Mouse (Mus musculus) common myeloid progenitor, adult 5-6 weeks (primary cell): ENCODE results near the gene Arhgef5. TPM values are rescaled to one million over a fixed set of nuclear protein-coding genes. Genes with fewer than 3 reads are reported as not detected.

Experiments
- ATAC-seq: replicated peaks from 2 replicates; pipeline ENCODE4 v1.8.0; 2016; ENCODE audit warnings: low read depth, mild to moderate bottlenecking, moderate TSS enrichment, inconsistent platforms; ENCODE audit not compliant: poor library complexity, severe bottlenecking
- total RNA-seq: library from RNA; stranded (forward); fragments of 200-1000, 187-1606 nt; gene quantifications from 2 replicates; pipeline ENCODE4 v1.2.3, GENCODE M21; 2017

Gene Arhgef5
- total RNA-seq, 1 experiment from 2014 or later, result 7.1 TPM

DNA sequence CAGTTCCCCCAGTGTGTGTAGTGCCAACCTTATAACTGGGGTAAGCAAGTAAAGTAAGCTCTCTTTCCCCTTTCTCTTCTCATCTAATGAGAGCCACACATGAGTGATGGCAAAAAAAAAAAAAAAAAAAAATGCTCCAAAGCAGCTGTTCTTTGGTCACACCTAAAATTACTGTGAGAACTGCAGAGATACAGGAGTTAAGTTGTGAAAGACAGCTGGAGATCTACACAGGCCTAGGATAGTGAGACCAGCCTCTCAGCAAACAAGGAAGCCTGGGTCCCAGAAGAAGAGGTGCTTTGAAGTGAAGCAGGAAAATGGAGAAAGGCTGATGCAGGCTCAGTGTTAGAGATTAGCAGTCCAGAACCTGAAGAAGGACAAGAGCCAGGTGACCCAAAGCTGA is 47.2 kb downstream of the Arhgef5 start:
- no peak for ATAC-seq

DNA sequence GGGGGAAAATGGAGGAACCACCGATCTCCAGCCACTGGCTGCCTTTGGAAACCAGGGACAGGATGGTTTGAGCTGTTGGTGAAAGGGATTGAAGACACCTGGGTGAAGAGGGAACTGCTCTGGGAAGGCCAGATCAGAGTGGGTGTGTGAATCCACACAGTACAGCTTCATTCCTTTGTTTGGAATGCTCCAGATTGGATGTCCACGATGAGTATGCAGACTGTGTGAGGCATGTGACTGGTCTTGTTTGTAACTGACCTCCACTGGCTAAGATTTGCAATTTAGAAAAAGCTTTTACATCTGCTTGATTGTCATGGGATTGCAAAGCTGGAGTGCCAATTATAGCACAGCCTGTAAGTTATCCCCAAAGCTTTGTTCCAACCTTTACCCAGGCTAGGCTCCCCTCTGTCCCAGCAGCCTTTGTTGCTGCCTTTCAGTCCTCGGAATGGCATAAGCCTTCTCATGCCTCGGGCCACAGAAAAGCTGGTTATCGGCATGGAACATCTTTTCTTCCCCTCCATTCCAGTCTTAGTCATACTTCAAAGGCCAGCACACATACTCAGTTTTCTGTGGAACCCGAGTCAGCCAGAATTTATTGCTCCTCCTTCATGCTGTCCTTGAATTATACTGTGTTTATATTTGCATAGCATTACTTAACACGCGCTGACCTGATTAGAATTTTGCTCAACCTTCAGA is 47.7 kb downstream of the Arhgef5 start:
- no peak for ATAC-seq

DNA sequence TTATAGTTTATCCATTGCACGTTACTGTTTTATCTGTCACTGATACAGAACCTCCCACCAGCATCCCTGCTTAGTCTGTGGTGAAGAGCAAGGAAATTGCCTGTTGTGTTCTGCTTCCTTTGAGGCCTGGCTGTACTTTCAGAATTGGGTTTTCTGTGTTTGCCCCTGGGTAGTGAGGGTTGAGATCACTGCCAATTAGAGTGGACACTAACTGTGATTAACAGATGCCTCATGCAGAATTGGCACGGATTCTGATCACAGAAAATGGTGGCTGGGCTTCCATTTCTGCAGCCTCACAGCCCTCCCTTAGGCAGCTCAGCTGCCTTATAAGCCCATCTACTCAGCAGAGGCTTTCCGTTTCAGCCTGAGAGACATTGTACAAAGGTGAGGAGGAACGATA is 68.1 kb downstream of the Arhgef5 start:
- ATAC-seq, result no peak

DNA sequence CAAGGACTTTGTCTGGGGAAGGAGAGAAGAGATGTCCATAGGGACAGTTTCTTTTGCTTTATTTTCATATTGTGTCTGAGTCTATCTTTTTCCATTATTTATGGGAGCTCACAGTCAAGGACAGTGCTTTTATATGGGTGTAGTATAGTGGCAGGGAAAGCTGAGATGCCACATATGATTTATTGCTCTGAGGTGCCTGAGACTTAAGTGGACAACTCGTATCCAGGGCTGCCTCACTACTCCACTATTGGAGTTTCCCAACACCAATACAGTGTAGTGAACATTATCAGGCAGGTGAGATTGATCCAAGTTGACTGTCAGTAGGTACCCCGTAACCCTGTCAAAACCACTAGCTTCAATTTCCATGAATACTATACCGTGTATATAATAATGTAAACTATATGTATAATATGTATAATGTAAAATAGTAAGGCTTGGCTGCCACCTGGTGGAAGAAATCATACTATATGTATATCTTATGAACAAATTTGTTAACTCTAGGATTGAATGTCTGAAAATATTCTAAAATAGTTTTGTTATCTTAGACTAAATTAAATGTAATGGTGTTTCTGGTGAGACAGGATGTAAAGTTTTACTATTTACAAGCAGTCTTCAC is 70.3 kb downstream of the Arhgef5 start:
- ATAC-seq, result peak; percentile 62

DNA sequence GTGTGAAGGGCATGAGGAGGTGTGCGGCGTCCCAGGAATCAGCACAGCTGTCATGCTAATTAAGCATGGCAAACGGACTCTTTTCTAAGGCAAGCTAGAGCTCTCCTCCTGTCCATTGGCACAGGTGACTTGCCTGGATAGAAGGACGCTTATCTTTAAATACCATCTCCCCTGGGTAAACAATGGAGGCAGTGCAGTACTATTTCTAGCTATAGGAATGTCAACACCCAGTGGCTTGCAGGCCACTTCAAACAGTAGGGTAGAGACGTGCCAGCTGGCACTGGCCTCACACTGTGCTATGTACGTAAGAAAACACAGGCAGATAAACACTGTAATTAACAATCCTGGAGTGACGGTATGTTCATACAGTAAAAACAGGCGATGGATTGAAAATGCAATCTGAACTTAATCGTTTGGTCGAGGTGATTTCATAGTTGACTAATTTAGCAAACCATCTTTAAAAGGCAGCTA is 72.1 kb downstream of the Arhgef5 start:
- ATAC-seq, result no peak

DNA sequence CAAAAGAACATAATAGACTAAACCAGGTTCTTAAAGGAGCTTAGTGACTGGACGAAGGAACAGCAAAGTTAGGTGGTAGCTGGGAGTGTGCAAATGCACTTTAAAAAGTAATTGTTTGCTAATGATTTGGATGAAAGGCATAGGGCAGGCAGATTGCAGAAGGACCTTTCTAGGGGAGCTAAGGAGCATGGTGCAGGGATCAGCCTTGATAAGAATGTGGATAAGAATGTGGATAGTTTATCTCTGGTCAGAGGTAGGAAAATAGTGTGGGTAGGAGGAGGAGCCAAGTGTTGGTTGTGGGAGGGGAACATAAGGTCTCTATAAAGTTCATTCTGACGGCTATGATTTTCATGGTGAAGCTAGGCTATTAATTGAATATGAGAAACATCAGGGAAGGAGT is 73.4 kb downstream of the Arhgef5 start:
- ATAC-seq, result no peak

Other genes starting within 250 kb of the Arhgef5 start
- gene Olfr441, start 159.2 kb upstream of the Arhgef5 start, total RNA-seq, result not detected in 2 replicates
- gene Olfr237-ps1, start 119.0 kb upstream of the Arhgef5 start, total RNA-seq, result not detected in 2 replicates
- not detected in 2 replicates for gene Olfr437, start 102.3 kb upstream of the Arhgef5 start, total RNA-seq
- gene Olfr13, start 93.4 kb upstream of the Arhgef5 start, total RNA-seq, result not detected in 2 replicates
- gene Olfr435, start 68.4 kb upstream of the Arhgef5 start, total RNA-seq, result not detected in 2 replicates
- not detected in 2 replicates for gene Olfr434, start 52.6 kb upstream of the Arhgef5 start, total RNA-seq
- not detected in 2 replicates for gene Olfr47, start 34.1 kb upstream of the Arhgef5 start, total RNA-seq
- gene Nobox, start 44.0 kb downstream of the Arhgef5 start, total RNA-seq, result not detected in 2 replicates